Mouse (Mus musculus): ENCODE data around the gene Hyal1. TPM values are rescaled to one million over a fixed set of nuclear protein-coding genes. Genes with fewer than 3 reads are reported as not detected.
A peak's percentile ranks its signal among the peaks of the same experiment; 100 is the strongest.
"Not testable (repeated sequence)": the region's sequence is repeated elsewhere in the genome, so short reads cannot be mapped to it uniquely, and the experiment has no call there.

Gene Hyal1
- total RNA-seq, 2 experiments from 2014 or later = 4.3 to 5.9 TPM

DNA sequence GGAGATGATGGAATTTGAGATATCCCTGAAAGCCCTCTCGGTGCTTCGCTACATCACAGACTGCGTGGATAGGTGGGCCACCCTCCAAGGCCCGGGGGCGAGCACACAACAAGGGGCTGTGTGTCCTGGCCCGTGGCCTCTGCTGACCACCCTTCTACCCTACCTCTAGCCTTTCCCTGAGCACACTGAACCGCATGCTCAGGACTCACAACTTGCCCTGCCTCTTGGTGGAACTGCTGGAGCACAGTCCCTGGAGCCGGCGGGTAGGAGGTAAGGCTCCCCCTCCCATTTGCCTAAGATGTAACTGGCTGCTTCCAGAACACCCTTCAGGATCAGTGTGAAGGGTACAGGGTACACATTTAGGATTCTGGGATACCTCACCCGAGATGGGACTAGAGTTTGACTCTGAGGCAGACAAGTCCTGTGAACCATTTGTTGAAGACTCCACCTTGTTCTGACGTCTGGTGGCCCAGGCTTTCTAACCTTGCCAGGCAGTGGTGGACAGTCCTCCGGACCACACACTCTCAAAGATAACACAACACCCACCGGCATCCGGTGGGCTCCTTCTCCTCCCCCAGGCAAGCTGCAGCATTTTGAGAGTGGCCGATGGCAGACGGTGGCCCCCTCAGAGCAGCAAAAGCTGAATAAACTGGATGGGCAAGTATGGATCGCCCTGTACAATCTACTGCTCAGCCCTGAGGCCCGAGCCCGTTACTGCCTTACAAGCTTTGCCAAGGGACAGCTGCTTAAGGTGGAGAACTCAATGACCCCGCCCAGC is 27.2 kb upstream of the Hyal1 start:
- ATAC-seq (replicated peaks; ENCODE audit: low FRiP score, low TSS enrichment, poor library complexity, severe bottlenecking) = no peak

DNA sequence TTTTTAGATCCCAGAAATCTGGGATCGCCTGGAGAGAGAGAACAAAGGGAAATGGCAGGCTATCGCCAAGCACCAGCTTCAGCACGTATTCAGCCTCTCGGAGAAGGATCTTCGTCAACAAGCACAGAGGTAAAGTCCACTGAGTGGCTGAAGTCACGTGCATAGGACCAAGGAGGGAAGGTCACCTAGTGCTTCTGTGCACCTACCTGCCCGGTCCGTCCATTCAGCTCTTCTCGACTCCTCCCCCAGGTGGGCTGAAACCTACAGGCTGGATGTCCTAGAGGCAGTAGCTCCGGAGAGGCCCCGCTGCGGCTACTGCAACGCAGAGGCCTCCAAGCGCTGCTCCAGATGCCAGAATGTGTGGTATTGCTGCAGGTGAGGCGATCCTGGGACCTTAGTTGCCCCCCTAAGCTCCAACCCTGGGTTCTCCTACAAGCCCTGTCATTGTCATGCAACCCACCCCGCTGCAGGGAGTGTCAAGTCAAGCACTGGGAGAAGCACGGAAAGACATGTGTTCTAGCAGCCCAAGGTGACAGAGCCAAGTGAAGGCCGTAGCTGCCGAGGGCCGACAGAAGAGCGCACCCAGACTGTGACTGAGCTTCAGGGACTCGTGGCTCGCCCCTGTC is 26.1 kb upstream of the Hyal1 start:
- ATAC-seq (replicated peaks; ENCODE audit: low FRiP score, low TSS enrichment, poor library complexity, severe bottlenecking) = no peak

DNA sequence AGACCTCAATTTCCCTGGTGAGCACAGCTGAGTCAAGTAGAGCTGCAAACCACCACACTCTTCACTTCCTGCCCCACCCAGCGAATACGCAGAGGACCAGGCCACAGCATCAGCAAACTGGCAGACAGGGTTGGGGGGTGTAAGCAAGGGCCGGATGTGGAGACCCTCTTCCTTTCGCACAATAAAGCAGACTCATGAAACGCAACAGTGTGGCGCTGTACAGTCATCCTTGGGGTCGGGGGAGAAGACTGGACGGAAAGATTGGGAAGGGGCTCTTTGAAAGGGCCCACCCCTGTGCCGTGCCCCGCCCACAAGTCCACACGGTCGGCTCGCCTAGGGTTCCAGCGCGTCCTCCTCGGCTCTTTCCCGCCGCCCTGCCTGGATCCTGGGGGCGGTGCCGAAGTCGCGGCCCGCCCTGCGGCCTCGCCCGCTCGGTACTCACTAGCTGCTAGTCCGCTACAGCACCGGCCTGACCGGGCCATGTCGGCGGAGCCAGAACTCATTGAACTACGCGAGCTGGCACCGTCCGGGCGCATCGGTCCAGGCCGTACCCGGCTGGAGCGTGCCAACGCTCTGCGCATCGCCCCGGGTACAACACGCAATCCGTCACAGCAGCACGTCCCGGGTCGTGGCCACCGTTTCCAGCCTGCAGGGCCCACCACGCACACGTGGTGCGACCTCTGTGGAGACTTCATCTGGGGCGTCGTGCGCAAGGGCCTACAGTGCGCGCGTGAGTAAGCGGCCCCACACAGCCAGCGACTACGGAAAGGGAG is 25.4 kb upstream of the Hyal1 start, which contains the start of gene Rassf1:
Gene Rassf1 (plus strand): TSS at position 439 of the 773 bp plus-strand sequence.
- peak; percentile 16; the same call in 1 of the 2 replicates for ATAC-seq (replicated peaks; ENCODE audit: low FRiP score, low TSS enrichment, poor library complexity, severe bottlenecking)

DNA sequence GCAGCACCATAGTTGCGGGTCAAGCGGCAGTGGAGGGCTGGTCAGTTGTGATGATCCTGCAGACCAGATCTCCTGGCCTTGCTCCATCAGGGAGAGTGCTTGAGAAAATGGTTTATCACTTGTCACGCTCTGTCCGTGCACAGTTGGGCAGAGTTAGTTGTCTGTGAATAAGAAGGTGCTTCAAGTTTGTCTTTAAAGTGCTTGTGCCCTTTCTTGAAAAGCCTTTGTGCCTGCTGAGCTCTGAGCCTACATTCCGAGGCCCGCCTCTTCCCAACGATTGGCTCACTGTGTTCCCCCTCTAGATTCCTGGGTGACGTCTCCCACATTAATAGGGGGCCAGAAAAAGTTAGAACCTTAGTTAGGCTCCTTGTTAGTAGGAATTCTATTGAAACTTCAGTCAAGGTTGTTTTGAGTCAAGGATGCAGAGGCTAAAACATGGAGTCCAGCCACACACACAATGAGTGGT is 24.8 kb upstream of the Hyal1 start:
- no peak for ATAC-seq (replicated peaks; ENCODE audit: low FRiP score, low TSS enrichment, poor library complexity, severe bottlenecking)

DNA sequence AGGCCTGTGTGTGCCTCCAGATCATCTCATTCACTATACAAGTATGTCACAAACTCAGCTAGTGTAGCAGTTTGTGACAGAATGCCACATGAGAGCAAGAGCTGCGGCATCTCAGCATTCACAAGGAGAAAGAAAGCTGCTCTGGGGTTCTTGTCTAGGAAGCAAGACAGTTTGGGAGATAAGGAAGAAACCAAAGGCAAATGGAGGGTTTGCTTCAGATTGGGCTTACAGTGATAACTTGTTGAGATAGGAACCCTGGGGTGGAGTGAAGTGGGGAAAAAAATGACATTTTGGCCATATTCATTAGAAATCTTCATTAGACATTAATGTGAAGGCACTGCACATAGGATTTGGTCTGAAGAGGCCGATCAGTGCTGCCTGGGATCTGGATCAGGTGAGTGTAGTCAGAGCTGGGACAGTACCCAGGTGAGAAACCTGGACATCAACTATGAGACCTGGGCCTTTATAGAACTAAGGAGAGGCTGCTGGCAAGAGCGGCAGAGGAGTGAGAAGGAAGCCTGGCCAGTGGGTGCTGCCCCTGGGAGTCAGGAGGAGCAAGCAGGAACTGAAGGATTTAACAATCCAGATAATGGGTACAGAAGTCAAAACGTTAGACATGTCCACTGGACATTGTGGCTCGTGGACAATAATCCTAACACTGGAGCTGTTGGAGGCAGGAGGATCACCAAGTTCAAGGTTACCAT is 23.9 kb upstream of the Hyal1 start:
- ATAC-seq (replicated peaks; ENCODE audit: low FRiP score, low TSS enrichment, poor library complexity, severe bottlenecking) = no peak

DNA sequence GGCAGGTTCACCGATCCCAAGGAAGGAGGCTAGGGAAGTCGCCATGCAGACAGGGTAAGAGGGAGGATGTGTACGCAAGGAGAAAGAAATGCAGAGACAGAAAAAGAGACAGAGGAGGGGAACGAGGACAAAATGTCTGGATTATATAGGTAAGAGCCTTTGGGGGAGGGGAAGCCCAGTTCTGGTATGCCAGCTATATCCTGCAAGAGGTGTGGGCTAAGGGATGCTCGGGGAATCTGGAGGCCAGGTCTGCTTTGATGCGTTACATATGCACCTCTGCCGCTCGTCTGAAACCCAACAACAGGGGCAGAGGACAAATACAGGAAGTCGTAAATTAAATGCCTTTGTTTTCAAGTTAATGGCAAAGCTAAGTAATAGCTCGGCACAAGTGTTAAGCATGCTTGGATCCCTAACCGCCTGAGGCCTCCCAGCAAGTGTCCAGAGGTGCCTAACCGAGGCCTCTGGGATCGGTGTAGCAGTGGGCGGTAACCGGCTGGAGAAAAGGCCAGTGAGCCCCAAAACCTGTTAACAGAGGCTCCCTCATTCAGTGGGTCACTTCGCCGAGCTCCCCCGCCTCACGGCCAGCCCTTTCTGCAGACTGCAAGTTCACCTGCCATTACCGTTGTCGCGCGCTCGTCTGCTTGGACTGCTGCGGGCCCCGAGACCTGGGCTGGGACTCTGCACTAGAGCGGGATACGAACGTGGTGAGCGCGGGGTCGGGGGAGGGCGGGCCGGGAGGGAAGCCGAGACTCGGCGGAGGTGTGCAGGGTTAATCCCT is 23.0 kb upstream of the Hyal1 start:
- no peak for ATAC-seq (replicated peaks; ENCODE audit: low FRiP score, low TSS enrichment, poor library complexity, severe bottlenecking)

DNA sequence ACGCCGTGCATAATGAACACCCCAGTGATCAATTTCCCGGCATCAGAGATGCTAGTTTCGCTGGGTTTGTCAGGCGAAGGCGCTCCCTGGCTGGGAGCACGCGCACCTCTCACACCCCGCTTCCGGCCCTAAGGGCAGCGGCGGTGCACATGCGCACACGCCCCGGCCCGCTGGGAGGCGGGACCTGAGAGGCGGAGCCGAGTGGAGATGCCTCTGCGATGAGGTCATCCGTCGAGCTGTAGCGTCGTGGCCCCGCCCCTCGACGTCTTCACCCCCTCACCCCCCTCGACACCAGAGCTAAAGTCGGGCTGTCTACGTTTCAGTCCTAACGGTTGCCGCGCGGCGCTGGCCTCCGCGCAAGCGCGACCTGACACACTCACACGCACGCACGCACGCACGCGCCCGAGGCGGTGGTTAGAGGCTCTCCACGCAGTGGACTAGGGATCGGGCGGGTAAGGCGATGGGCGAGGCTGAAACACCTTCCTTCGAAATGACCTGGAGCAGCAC is 22.4 kb upstream of the Hyal1 start:
- ATAC-seq (replicated peaks; ENCODE audit: low FRiP score, low TSS enrichment, poor library complexity, severe bottlenecking) = peak; percentile 86

DNA sequence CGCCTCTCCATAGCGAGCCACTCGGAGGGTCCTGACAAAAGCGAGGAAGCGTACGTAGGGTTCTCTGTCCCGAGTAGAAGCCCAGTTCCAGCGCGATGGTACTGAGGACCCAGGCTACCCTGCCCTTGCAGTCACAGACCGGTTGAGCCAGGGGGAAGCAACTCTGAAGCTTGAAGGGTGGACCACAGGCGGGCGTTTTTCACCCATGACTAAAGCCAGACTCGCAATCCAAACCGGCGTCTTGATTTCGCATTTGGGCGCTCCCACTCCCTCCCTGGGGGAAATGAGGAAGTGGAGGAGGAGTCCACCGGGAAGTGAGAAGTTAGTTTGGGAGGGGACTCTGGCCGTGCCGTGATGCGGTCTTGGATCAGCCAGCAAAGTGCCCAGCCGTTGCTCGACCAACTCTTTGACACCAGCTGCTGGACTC is 21.7 kb upstream of the Hyal1 start:
- peak; percentile 3; the same call in 1 of the 2 replicates for ATAC-seq (replicated peaks; ENCODE audit: low FRiP score, low TSS enrichment, poor library complexity, severe bottlenecking)

DNA sequence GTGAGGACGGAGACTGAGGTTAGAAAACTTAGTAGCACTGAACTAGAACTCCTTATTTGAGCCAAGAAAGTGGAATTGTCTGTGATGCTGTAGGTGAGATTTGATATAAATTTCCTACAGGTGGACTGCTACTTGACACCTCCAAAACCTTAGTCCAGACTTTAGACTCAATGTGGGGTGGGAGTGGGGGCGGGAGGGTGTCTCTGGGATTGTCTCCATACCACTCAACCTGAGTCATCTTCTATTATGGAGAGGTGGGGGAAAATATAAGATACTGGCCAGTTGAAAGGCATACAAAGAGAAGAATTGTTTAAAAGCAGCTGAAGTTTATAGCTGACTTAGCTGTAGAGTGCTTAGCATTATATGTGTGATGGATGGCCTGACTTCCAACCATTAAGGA is 21.0 kb upstream of the Hyal1 start:
- ATAC-seq (replicated peaks; ENCODE audit: low FRiP score, low TSS enrichment, poor library complexity, severe bottlenecking) = no peak

DNA sequence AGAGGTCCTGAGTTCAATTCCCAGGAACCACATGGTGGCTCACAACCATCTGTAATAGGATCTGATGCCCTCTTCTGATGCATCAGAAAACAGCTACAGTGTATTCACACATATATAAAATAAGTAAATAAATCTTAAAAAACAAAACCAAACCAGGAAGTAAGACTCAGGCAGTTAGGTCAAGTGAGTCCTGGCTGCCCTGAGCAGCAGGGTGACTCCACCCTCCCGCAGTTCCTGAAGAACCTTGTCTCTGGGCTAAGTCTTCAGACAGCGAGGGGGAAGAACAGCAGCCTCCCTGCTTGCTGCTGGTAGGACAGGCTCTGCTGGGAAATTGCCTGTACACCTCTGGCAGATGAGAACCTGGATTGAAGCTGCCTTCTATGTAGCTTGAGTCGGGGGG is 20.4 kb upstream of the Hyal1 start:
- ATAC-seq (replicated peaks; ENCODE audit: low FRiP score, low TSS enrichment, poor library complexity, severe bottlenecking) = no peak

DNA sequence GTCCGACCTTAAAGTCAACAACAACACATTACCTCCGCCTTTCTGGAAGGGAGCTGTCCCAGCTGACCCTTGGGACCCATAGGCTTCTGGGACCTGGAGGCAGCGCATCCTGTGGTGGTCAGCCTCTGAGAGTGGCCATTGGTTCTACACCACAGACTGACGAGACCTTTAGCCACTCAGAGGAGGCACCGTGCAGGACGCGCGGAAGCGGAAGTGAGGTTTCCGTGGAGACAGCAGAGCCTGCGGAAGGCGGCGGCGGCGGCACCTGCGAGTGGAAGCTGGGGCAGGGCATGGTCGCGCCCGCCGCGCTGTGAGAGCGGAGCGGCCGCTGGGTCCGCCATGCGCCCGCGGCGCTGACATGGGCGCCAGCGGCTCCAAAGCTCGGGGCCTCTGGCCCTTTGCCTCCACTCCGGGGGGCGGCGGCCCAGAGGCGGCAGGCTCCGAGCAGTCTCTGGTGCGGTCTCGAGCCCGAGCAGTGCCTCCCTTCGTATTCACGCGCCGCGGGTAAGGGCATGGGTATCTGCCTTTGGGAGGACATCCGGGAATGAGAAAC is 13.6 kb upstream of the Hyal1 start, which contains the start of gene Tusc2:
Gene Tusc2 (plus strand): TSS at position 227 of the 553 bp plus-strand sequence.
- peak; percentile 91 for ATAC-seq (replicated peaks; ENCODE audit: low FRiP score, low TSS enrichment, poor library complexity, severe bottlenecking)

DNA sequence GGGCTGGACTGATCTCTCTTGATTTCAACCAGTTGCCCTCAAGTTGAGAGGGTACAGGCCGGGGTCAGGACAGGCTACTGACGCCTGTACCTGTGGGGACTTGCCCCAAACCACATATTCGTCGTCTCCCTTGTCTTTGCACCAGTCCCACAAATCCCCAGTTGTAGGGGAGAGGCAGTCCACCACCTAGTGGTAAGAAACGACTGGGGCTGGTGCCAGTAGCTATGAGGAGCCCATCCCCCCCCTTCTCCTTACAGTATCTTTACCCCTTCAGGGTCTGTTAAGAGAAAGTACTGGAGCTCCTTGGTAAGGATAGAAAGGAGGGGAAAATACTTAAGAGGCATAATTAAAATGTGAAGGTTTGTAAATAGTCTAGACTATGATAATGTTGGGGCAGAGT is 11.2 kb upstream of the Hyal1 start:
- ATAC-seq (replicated peaks; ENCODE audit: low FRiP score, low TSS enrichment, poor library complexity, severe bottlenecking) = not testable (repeated sequence)

DNA sequence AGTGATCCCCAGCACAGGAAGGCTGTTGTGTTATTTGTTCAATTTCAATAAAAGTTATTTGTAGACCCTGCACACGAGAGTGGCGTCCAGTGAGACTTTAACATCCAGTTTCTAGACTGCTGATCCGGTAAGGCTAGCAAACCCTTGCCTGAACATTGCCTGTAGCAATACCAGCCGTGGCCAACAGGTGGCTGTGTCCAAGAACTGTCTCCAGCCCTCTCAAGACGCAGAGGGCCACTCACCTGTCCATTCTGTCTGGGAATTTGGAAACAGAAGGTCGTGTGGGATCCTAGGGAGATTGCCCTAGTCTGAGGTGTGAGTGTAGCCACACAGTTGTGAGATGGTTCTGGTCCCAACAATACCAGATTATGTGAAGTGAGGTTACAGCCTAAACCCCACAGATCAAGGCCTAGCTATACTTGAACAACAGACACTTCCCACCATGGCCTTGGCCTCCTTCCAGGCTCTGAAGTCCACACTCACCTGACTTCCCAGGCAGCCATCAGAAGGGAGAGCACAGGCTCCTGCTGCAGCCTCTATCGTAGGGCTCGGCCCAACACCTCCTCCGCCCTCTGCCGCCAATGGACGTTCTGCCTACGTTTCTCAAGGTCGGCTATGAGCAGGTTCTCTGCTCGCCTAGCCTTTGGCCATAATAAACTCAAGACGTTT is 10.6 kb upstream of the Hyal1 start:
- ATAC-seq (replicated peaks; ENCODE audit: low FRiP score, low TSS enrichment, poor library complexity, severe bottlenecking) = no peak

DNA sequence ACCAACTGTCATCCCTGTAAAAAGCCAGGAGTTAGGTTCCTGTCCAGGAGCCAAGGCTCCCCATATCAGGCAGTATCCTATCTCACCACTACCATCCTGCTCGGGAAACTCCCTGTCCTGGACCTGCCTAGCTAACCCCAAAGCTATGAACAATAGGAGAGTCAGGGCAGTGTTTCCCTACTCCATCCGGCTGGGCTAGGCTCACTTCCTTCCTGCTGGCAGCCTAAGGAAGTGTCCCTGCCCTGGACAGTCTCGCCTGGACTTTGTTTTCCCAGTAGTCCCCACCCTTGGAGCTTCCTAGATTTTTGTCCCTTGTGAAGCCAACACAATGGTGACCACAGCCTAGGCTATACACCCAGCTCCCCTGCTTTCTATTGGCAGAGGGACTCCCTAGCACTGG is 9.9 kb upstream of the Hyal1 start:
- no peak for ATAC-seq (replicated peaks; ENCODE audit: low FRiP score, low TSS enrichment, poor library complexity, severe bottlenecking)

DNA sequence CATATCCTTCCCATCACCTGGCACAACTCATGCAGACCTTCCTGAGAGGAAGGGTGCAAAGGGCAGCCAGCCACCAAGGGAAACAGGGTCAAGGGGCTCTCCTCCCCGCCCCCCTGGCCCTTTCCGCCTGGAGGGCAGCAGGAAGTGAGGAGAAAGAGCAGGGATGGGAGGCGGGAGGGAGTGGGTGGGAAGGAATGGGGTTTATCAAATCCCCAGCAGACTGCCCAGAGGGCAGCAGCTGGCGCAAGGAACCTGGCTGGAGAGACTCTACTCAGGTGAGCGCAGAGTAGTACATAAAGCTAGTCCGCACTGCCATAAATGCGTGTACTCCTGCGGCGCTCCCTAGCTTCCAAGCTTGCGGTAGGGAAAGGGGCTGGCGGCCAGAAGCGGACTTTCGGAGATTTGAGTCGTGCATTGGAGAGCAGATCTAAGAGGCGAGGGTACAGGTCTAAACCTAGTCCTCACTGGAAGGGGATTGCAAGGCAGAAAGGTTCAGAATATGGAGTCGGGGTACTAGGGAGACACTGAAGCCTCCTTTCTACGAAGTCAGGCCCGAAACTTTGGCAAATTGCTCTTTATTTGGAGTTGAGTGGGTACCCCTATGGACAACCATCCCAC is 8.9 kb upstream of the Hyal1 start, which contains the start of gene Hyal2:
Gene Hyal2 (plus strand): TSS at position 244 of the 618 bp plus-strand sequence.
- ATAC-seq (replicated peaks; ENCODE audit: low FRiP score, low TSS enrichment, poor library complexity, severe bottlenecking) = no peak

DNA sequence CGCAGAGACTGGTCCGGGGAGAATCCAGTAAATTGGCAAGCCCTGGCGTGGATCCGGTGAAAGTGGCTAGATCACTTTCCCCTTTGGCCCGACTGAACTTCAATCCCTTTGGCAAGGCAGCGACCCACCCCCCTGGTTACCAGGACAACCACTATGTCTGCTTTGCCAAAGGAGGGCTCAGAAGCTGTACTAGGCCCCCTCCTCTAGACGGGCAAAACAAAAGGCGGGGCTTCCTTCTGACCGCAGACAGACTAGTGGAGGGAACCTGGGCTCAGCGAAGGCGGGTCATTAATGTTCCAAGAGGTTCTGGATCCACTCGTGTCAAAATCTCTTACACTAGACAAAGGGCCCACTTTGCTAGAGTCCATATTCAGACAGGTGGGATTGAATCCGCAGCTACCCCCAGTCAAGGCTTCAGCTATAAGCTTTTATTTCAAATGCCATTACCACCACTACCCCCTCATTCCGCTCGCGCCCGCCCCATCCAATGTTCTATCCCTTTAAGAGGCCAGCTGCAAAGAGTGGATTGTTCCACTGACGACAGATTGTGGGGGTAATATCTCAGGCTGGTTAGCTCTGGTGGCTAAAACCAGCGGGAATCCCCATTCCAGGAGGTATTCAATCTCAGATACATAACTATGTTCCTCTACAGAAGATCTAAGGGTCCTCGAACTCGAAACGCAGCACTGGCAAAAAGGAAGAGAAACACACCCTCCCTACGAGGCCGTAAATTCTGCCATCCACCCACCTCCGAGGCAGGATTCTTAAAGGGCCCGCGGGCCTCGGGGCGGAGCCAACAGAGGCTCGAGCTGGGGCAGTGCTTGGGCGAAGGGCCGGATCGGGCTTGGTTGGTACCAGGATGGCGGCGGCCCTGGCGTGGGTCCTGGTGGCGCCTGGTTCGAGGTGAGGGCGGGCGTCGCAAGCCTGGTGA is 8.1 kb upstream of the Hyal1 start:
- peak; percentile 55 for ATAC-seq (replicated peaks; ENCODE audit: low FRiP score, low TSS enrichment, poor library complexity, severe bottlenecking)
